Mouse (Mus musculus) layer of hippocampus, adult 9-10 months (tissue): Measurements from ENCODE around the gene Pias1.
"Not testable (repeated sequence)": the region's sequence is repeated elsewhere in the genome, so short reads cannot be mapped to it uniquely, and the experiment has no call there.

Source experiments
- DNase-seq: peaks from one replicate; pipeline ENCODE4 v3.0.0; 2022; ENCODE audit warnings: low spot score

Gene Pias1

DNA sequence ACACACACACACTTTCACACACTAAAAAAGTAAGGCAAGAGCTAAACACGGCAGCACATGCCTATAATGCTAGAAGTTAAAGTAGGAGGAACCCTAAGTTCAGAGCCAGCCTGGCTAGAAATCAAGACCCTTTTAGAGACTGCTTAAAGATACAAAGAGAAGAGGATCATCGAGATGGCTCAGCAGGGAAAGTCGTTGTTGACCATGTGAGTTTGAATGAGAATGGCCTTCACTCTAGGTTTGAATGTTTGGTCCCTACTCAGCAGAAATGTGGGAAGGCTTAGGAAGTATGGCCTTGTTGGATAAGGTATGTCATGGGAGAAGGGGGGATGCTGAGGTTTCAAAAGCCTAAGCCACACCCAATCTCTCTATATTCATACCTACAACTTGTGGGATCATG is 46.8 kb downstream of the Pias1 start:
- DNase-seq = no peak

DNA sequence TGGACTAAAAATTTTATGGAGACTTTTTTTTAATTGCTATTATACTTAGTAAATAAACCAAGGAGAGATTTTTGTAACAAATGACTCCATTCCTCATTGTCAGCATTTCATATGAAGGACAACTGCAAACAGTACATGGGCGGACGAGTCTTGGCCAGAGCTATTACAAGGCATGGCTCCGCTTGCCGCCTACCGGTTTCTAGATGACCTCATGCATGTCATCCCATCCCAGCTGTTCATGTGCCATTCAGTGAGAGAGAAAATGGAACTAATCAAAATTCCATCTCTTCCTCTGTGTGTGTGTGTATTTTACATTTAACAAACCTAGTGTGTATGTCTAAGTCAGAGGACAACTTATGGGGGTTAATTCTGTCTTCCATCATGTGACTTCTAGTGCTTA is 51.9 kb downstream of the Pias1 start:
- DNase-seq = no peak

DNA sequence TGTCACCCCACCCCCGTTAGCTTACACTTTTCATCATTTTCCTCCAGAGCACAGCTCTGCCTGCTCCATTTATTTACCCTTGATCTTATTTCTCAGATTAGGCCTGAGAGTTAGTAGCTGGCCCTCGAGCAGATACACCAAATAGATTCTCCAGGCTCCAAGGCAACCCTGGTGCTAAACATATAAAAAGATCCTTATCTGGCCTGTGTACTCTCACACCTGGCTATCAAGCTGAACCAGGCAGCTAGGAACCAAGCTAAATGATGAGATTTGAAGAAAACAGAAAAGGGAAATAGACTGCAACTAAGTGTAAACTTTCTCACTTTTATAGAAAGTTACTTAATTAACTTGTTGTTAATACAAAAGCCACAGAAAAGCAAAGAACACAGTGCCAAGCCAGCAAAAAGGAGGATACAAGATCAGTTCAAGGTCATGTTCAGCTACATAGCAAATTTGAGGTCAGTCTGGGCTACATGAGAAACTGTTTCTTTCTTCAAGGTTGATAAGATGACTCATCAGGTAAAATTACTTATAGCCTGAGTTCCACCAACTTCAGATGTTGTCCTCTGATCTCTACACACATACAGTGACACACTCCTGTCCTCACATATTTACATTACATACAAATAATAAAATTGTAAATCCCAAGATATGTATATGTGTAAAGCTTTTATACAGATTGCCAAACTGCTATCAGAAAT is 52.9 kb downstream of the Pias1 start:
- no peak for DNase-seq

DNA sequence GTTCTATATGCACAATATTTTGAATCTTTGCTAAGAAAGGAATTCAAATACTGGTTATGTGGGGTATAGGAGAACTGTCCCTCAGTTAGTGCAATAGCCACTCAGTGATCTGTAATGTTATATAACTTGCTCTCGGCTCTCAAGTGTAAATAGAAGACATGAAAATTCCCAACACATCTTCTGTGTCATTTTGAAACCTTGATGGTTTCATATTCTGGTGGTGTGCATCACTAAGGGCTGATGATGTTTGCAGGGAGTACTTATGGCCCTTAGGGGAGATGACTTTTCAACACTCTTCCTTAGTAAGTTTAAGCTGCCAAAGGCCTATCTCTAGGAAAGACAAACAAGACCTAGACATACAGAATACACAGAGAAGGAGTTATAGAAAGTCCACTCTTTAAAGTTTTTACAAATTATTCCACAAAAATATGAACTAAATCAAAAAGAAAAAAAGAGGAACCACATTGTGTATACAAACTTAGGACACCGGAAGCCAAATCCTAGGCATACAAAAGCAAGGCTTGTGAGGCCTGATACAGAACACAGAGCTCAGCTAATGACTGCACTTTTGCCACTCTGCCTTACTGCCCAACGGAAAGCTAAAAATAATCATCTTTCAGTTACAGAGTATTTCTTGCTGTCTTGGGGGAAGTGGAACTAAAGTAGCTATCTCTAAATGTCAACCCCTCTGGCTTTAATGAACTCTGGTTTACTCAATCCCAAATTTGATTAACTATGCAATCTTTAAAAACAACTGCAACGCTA is 55.0 kb downstream of the Pias1 start:
- no peak for DNase-seq

DNA sequence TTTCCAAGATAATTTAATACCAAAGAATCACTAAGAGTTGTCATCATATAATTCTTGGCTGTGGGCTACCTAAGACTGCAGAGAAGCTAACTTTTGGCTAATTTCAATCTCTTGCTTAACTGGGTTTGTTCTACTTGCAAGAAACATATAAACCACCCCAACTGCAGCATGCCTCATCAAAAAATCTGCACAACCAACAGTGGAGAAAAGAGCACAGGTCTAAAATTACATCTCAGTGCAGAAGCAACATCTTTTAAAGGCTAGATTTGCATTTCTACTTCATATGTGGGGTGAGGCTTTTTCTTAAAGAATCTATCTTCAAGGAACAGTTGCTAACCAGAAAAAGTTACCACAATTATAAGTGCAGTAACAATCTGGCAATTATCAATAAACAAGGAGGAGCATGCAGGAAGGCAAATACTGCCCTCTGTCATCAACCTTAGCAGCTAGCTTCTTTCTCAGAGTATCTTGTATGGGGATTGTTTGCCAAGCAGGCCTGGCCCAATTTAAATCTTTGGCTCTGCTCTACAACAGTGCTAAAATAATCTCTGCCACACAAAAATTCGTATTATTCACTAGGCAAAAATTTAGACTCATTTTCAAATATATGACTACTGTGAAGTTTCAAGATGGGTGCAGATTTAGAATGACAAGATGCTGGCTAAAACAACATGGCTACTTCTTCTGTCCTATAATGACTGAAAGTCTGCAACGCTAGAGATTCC is 62.7 kb downstream of the Pias1 start:
- no peak for DNase-seq

DNA sequence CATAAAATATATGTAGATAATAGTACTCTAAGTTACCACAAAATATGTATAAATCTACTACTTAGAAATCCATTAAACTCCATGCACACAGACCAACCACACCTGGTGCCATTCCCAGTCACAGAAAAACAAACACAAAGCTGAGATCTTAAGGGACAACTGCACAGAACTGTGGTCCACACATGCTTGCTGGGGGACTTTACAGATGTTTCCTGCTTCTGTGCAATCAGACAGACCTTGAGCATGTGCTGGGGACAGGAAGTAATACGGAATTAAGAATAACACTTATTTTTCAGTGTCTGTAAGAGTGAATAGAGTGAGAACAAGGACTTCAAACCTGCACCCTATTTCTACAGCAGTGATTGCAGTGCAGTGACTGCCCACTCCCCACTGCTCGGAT is 66.8 kb downstream of the Pias1 start:
- DNase-seq = no peak

DNA sequence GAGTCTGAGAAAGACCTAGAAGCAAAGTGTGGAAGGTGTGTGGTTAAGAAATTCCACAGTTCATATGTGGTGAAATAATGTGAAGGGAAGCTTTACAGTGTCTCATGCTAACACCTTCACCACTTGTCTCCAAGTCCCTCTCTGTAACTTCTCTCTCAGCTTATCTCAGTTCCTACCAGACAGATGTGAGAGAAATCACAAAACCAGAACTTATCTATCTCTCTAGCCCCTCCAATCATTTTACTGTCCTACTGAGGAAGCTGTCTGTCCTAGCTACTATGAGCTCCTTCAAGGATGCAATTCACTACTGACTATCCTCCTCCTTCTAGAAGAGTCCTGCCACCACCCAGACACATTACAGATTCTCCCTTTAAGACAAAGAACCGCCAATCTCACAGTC is 70.7 kb downstream of the Pias1 start:
- no peak for DNase-seq

DNA sequence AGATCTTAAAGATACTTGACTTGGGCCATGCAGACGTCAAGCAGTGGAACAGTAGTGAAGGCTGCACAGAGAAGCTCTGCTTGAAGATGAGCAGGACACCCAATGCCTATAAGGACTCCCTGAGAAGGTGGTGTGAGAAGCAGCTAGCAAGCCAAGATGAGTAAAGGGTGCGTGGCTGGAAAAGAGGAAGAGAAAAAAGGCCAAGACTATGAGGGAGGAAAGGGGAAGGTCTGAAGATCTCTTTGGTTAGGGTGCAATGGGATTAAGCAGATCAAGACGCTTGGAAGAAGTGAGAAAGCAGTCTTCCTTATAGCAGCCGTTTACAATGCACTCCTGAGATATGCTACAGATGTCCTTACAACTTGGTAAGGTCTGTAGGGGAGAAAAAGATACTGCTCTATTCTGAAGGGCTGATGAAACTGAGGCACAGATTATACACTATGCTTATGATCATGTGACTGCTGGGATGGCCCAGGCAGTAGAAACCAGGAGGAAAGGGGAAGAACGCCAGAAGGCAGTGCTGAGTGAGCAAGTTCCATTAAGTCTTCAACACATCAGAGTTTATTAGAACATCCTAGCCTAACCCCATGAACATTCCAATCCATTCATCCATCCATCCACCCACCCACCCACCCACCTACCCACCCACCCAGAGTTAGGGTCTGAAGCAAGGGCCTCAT is 74.2 kb downstream of the Pias1 start:
- DNase-seq = no peak

DNA sequence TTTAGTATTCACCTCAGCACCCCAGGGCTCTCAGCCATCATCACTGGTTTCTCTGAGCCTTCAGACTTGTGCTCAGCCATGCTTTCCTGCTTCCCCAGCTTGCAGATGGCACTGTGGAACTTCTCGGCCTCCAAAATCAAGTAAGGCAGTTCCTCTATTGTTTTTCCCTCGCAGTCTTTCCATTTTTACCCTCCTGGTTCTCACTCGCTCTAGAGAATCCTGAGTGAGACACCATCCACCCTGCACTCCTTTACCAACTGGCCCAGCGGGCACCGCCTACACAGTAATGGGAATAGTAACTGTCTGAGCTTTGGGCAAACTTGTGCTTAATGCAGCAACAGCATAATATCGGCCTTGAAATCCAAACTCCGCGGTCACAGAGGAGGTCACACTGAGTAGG is 82.7 kb downstream of the Pias1 start:
- no peak for DNase-seq

DNA sequence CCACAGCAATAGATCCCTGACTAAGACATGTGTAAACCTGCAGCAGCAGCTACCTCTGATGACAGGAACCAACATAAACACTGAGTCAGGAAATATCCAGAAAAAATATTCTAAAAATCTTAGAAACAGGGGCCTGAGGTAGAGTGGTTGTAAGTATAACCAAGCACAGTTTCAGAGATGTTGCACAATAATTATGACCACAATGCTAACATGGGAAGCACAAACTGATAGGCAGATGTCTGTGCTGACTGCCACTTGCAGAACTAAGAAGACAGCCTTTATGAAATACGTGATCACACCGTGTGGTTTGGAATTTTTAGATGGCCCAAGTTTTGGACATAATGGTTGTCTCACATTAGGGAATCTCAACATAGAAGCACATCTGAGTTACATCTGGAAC is 83.9 kb downstream of the Pias1 start:
- DNase-seq = no peak

DNA sequence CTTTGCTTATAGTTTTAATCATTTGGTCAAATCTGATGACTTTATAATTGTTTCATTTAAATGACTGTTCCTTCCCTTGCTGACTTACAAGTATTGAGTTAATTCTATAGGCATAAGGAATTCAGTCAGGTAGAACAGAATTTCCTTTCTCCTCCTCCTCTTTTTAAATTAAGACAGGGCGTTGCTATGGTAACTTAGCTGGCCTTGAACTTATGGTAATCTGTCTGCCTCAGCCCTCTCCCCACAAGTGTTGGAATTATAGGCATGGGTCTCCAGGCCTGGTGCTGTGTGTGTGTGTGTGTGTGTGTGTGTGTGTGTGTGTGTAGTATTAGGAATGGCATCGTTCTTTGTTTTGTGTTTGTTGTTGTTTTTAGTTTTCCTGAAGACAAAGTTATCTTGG is 86.0 kb downstream of the Pias1 start:
- no peak for DNase-seq

DNA sequence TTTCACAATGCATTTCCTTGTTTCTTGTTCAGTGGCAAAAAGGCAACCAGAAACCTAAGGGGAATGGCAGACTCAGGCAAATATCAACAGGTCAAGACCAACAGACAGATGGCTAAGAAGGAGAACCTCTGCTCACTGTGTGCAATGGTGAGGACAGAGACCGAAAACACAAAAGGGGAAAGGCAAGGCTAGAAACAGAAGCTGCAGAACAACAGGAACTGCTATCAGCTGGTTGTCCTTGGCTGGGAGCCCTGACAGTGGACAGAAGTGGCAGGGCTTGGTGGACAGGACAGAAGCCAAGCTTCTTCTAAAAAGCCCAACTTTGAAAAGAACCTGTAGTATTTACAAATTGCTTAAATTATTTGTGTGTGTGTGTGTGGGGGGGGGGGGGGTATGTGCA is 93.2 kb downstream of the Pias1 start:
- no peak for DNase-seq

DNA sequence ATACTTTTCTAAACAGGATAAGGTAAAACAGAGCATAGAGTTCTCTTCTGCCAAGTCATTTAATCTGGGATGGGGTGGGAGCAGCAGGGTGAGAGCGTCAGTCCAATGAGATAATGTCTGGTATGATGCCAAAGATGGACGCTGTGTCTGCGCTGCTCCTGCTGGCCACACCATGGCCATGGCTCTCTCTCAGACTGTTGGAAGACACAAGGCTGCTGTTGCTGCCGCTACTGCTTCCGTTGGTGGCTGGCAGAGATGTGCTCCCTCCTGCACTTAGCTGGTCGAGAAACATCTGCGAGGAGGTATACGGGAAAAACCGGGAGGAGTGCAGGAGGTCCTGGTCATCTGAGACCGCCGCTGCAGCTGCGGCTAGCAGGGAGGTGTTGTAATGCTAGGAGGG is 105.9 kb downstream of the Pias1 start:
- DNase-seq = no peak

DNA sequence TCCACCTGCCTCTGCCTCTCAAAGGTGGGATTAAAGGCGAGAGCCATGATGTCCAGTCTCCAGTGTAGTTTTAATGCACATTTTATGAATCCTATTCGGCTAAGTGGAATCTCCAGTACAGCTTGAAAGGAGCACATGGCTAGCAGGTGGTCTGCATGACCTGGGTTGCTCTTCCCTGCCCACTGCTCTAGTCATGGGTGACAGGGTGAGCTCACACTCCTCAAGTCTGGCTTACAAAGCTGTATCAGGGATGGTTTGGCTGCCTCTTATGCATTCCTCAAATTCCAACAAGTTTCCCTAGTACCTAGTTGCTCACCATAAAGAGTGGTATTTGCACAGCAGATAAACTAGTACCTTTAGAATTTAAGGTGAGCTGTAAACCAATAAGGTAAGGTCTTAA is 109.9 kb downstream of the Pias1 start:
- no peak for DNase-seq

DNA sequence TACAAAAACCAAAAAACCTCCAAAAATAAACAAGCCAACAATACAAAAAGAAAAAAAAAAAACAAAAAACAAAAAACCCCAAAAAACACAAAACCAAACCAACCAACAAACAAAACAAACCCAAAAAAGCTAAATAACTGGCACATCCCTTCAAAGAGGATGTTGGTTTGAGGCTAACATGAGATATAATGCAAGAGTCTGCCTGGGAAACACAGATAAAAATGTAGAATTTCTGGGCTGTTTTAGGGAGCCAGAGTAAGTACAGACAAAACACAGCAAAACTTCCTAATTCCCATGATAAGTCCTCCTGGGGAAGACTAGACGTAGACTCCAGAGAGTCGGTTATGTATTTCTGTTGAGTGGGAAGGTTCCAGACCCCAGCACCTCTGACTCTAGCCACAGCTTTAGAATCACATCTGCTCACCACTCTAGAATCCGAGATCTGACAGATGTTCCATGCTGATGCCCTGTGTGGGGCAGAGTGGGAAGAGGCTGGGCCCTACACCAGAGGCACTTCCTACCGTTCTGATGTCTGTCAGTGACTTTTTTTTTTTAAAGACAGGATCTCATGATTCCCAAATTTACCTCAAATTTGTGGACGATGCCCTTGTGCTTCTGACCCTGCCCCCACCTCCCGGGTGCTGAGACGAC is 110.6 kb downstream of the Pias1 start:
- no peak for DNase-seq

DNA sequence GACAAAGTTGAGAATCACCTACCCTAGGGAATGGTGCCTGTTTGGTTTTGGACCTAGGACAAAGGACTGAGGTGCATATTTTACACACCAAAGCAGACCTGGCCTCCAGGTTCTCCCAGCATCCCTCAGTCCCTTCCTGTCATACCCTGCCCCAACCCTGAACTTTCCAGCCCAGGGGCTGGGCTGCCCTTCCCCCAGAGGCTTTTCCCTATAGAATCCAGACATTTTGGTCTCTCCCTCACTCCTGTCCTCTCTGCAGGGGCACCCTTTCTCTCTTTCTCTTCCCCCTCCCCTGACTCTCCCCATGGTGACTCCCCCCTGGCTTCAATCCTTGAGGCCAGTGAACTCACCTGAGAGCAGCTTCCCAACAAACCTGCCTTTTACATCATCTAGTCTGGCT is 117.0 kb downstream of the Pias1 start:
- DNase-seq = no peak

DNA sequence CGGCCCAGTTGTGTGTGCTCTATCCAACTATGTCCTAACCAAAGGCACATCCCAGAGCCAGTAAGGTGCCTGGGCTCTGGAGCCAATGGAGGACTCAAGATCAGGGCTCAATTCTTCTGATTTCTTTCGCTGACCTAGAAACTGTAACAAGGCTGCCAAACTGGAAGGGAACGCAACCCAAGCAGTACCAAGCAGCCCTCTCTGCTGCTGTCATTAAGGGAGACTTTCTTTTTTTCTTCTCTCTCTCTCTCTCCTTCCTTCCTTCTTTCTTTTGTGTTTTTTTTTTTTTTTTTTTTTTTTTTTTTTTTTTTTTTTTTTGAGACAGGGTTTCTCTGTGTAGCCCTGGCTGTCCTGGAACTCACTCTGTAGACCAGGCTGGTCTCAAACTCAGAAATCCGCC is 118.5 kb downstream of the Pias1 start:
- not testable (repeated sequence) for DNase-seq

DNA sequence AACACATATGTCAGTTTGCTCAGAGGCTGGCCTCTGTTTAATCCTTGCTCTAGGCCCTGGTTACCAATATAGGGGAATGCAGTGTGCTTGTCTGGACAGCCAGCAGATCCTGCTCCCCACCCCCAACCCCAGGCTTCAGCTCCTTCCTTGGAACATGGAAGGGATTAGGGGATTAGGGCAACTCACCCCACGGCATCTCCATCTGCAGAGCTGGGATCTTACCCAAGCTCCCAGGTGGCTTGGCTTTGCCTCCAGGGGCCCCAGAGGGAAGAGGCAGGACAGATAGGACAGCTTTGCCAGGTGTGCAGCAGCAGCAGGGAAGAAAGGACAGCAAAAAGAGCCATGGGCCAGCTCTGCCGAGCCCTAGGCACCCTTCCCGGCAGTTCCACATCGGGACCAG is 126.9 kb downstream of the Pias1 start:
- DNase-seq = no peak

DNA sequence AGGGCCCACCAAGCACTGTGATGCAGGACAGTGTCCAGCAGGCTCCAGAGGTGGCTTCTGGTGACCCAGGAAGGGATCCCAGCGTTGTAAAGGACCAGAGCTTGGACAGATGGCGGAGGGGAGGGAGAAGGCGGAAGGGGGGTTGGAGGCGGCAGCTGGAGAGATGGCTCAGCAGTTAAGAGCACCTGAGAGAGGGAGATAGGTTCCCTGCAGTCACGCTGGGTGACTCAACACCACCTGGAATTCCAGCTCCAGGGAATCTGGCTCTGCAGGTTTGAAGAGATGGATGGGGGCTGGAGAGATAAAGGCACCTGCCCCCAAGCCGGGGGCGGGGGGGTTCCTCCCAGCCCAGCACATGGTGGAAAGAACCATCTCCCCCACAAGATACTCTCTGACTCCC is 127.6 kb downstream of the Pias1 start:
- DNase-seq = not testable (repeated sequence)

DNA sequence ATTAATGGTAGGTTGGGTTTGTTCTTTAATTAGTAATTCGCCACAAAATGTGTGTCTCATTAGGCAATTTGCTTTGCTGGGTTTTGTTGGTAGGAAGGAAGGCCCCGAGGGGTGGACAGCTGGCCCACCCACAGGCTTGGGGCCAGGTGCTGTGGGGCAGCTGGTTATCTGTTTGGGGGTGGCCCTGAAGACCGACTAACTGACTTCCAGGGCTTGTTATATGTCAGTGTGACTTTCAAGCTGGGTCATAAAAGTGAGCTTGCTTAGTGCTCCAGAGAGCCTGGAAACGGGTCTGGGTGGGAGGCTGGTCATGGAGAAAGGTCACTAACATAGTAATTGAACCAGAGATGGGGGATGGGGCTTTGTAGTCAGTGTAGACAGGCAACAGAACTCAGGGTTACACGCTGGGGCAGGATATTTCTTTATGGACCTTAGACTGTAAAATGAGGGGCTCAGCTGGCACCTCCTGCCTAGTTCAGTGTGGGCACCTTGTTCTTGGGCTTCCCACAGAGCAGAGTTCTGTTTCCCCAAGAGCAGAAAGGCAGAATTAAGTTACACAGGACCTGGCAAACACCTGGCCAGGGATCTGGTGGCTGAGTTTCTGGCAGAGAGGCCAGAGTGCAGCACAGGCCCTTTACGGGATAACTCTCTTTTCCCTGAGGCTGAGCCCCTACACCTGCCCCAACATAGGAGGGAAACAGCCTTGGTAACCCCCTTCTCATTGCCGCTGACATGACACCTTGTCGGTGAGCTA is 129.3 kb downstream of the Pias1 start:
- DNase-seq = no peak

DNA sequence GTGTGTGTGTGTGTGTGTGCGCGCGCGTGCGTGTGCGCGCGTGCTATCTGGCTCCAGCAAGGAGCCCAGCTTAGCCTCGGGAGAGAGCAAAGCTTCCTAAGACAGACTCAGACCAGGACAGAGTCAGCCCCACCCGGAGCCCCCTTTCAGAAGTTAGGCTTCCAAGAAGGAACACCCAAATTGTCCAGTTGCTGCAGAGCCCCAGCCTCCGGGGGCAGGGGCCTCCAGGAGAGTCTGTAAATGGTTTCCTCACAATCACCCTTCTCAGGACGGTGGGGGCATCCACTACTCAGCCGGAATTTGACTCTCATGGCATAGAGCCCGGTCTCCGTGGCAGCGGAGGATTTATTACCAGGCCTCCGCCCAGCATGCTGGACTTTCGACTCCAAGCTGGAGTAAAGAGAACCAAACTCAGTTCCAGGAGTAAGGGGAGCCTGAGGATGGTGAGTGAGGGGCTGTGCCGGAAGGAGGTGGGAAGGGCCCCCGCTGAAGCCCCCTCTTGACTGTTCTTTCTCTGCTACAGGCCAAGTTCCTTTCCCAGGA is 129.9 kb downstream of the Pias1 start, which contains the start of gene Calml4:
Gene Calml4, plus strand, starts transcription at position 362 of the 543 bp plus-strand sequence.
- no peak for DNase-seq
